Mouse (Mus musculus): ENCODE measurements at regions not wholly inside any gene's neighbourhood (a gene's known extent, or its start where the extent isn't known, plus 50 kb on each side); places are given as distances from the start of the nearest gene placed in this dataset.

- TF ChIP-seq CTCF (IDR thresholded peaks at IDR 0.05; ENCODE audit: low read depth, low read length) (no peak), POLR2A (IDR thresholded peaks at IDR 0.05; ENCODE audit: borderline replicate concordance, low read depth, low read length) (no peak)
These were observed 174.9 kb upstream of the Gm6793 start for GRCm38 (mm10) chr8:112189698-112190097.

Measured in bone marrow macrophage, adult 2 months (primary cell).